In genomic region chr13:35969431-35969721, GRCm38 (mm10) we compare ENCODE assay signal across 8 mouse cellular contexts. TPM values are rescaled to one million over a fixed set of nuclear protein-coding genes. Genes with fewer than 3 reads are reported as not detected.
A peak's percentile ranks its signal among the peaks of the same experiment; 100 is the strongest.
DNase-seq lines count a peak whose midpoint lies in the region; ATAC-seq and TF ChIP-seq lines count a peak whose summit lies in the region.

No protein-coding gene starts in this region.

- H3K27ac ChIP-seq in gastrocnemius, adult 2 months = no peak overlapping the region
- no peak overlapping the region for H3K27ac ChIP-seq in ES-E14 (ENCODE audit: insufficient read depth, low read depth, low read length, poor library complexity, severe bottlenecking)
- no peak overlapping the region for H3K27ac ChIP-seq in forebrain, embryonic 16.5 days (ENCODE audit: low read length)
- no peak overlapping the region for H3K27ac ChIP-seq in liver, embryonic 12.5 days

- no peak for TF ChIP-seq CTCF in gastrocnemius, adult 2 months (IDR thresholded peaks at IDR 0.05)

- DNase-seq in gastrocnemius, adult 2 months = no peak
- DNase-seq in gastrocnemius, adult 8-10 months (ENCODE audit: low spot score in 2 of 2) = no peak
- peak; percentile 13 for DNase-seq in ES-E14 (ENCODE audit: low read depth, low spot score)
- no peak for DNase-seq in B cell, adult 2 months
- DNase-seq in left cerebral cortex, adult 11 months (ENCODE audit: low spot score) = no peak
- DNase-seq in thymus, postnatal 10 days (ENCODE audit: low spot score in 2 of 2) = no peak

- under 1% methylated on average over 18 of the region's 18 CpGs for WGBS in forebrain, embryonic 16.5 days
- WGBS in liver, embryonic 12.5 days (ENCODE audit: insufficient replicate concordance) = 3% methylated on average over 18 of the region's 18 CpGs

- peak overlapping the region; percentile 80 for H3K4me3 ChIP-seq in gastrocnemius, adult 2 months
- peak overlapping the region; percentile 61 to 64 for H3K4me3 ChIP-seq in ES-E14 (ENCODE audit: insufficient read depth in 1 of 2, low read depth in 1 of 2, low read length in 2 of 2, poor library complexity in 1 of 2, severe bottlenecking in 1 of 2)
- peak overlapping the region; percentile 68 for H3K4me3 ChIP-seq in forebrain, embryonic 16.5 days (replicated peaks; ENCODE audit: low read length)
- peak overlapping the region; percentile 59 for H3K4me3 ChIP-seq in liver, embryonic 12.5 days

- H3K4me2 ChIP-seq in forebrain, embryonic 16.5 days (ENCODE audit: low read length) = peak overlapping the region; percentile 100
- H3K4me2 ChIP-seq in liver, embryonic 12.5 days = peak overlapping the region; percentile 79

- H3K9ac ChIP-seq in ES-E14 (ENCODE audit: insufficient read depth, low read depth, low read length, poor library complexity, severe bottlenecking) = no peak overlapping the region; the same call in 1 of the 2 replicates
- peak overlapping the region; percentile 68 for H3K9ac ChIP-seq in forebrain, embryonic 16.5 days (replicated peaks; ENCODE audit: low read depth, low read length)
- 0 out of 2 replicates have a peak overlapping the region, but pooled peaks have one; percentile 6 for H3K9ac ChIP-seq in liver, embryonic 12.5 days

- peaks cover 6% of the 10 kb centered on the region; the same call in 1 of the 2 replicates for H3K27me3 ChIP-seq in forebrain, embryonic 16.5 days (replicated peaks; ENCODE audit: control insufficient read depth, insufficient read depth, low read length)
- H3K27me3 ChIP-seq in liver, embryonic 12.5 days (replicated peaks) = peaks cover 54% of the 10 kb centered on the region

- in situ Hi-C loops in ES-E14 (cut with MboI; ENCODE audit: low sequenced_read_pairs in 2 of 2, unreplicated experiment in 2 of 2) = no loop called here

- peak; percentile 54; the same call in 1 of the 2 replicates for ATAC-seq in forebrain, embryonic 16.5 days
- no peak for ATAC-seq in liver, embryonic 12.5 days

- H3K36me3 ChIP-seq in ES-E14 (ENCODE audit: control insufficient read depth, insufficient read depth, low read length, poor library complexity, severe bottlenecking) = no peaks in the 10 kb centered on the region
- no peaks in the 10 kb centered on the region for H3K36me3 ChIP-seq in forebrain, embryonic 16.5 days (ENCODE audit: control insufficient read depth, insufficient read depth)
- H3K36me3 ChIP-seq in liver, embryonic 12.5 days = no peaks in the 10 kb centered on the region

- peaks cover 0 to 2% of the 10 kb centered on the region in 2 experiments; a peak in 1 of 4 replicates for H3K4me1 ChIP-seq in ES-E14 (ENCODE audit: control insufficient read depth in 2 of 2, insufficient read depth in 2 of 2, low read length in 2 of 2, poor library complexity in 1 of 2)
- H3K4me1 ChIP-seq in forebrain, embryonic 16.5 days (replicated peaks; ENCODE audit: control insufficient read depth, insufficient read depth, low read length) = peaks cover 17% of the 10 kb centered on the region
- peaks cover 18% of the 10 kb centered on the region for H3K4me1 ChIP-seq in liver, embryonic 12.5 days

- H3K9me3 ChIP-seq in ES-E14 (ENCODE audit: control insufficient read depth, insufficient read depth, low read depth, low read length) = no peaks in the 10 kb centered on the region
- no peaks in the 10 kb centered on the region for H3K9me3 ChIP-seq in forebrain, embryonic 16.5 days (ENCODE audit: control insufficient read depth, low read length)
- no peaks in the 10 kb centered on the region for H3K9me3 ChIP-seq in liver, embryonic 12.5 days (replicated peaks)

- intact Hi-C loops in gastrocnemius, adult 2 months (cut with DNase I) = no loop called here

TF ChIP-seq in ES-E14, 5 proteins besides CTCF, POLR2A, EP300 and RAD21:
- TF ChIP-seq ZNF384 (IDR thresholded peaks at IDR 0.05; ENCODE audit: low read depth, low read length) = no peak
- no peak for TF ChIP-seq ZC3H11A (IDR thresholded peaks at IDR 0.05; ENCODE audit: borderline replicate concordance, low read depth, low read length)
- no peak for TF ChIP-seq MAFK (IDR thresholded peaks at IDR 0.05; ENCODE audit: insufficient read depth, low read depth, low read length)
- TF ChIP-seq HCFC1 (IDR thresholded peaks at IDR 0.05; ENCODE audit: borderline replicate concordance, insufficient read depth, low read length) = no peak
- TF ChIP-seq CHD2 (IDR thresholded peaks at IDR 0.05; ENCODE audit: low read depth, low read length) = no peak

RNA-seq across cellular contexts. Expression of gene Ppp1r3g, which starts 10.7 kb away (rescaled TPM):
- not detected for total RNA-seq in gastrocnemius, adult 2 months (2021)
- under 1 TPM in 1 of 4 experiments, not detected in 3; 0.10 TPM for total RNA-seq in gastrocnemius, adult 8-10 months (2022)
- total RNA-seq in ES-E14 (2012; rRNA removed) = 0.26 and 0.31 TPM in 2 replicates
- 1.1 and 1.4 TPM in 2 replicates for polyA plus RNA-seq in forebrain, embryonic 16.5 days (2015; fragmentation: Nextera tagmentation; extraction: Ambion mirVana)
- polyA plus RNA-seq in liver, embryonic 12.5 days (2016; fragmentation: Nextera tagmentation; extraction: Ambion mirVana) = 0.30 and 0.37 TPM in 2 replicates
